8 mouse cellular contexts compared by ENCODE assay signal in the genomic region with DNA sequence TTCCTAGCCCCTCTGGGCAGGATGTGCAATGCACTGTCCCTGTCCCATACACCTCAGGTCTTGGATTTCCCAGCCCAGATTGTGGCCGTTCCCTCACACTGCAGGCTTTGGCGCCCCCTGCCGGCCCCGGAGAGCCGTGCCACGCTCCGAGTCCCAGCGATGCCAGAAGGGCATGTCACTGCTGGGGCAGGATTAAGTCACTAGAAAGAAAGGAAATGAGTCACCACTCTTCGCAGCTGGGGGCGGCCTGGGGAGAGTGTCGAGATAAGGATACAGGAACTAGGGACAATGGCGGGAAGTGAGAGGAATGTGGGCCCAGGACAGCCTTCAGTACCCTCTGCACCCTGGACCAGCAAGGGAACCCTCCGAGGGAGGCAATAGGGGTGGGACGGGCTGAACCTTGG. TPM values are rescaled to one million over a fixed set of nuclear protein-coding genes. Genes with fewer than 3 reads are reported as not detected.
A peak's percentile ranks its signal among the peaks of the same experiment; 100 is the strongest.
DNase-seq lines count a peak whose midpoint lies in the region; ATAC-seq and TF ChIP-seq lines count a peak whose summit lies in the region.

No protein-coding gene starts in this region.

- H3K4me1 ChIP-seq in heart, embryonic 14.5 days (ENCODE audit: control insufficient read depth in 2 of 2, insufficient read depth in 2 of 2, low read length in 2 of 2): peaks cover 9 to 17% of the 10 kb centered on the region in 2 experiments
- no peaks in the 10 kb centered on the region for H3K4me1 ChIP-seq in liver, embryonic 12.5 days

- H3K4me3 ChIP-seq in heart, embryonic 14.5 days (ENCODE audit: control insufficient read depth in 1 of 2, insufficient read depth in 1 of 2, low read depth in 1 of 2, low read length in 2 of 2): no peak overlapping the region
- H3K4me3 ChIP-seq in liver, embryonic 12.5 days: no peak overlapping the region

- TF ChIP-seq CTCF in brain, embryonic 14.5 days (IDR thresholded peaks at IDR 0.05; ENCODE audit: borderline replicate concordance, extremely low read depth, insufficient read depth, insufficient read length): peak; percentile 98

- TF ChIP-seq POLR2A in brain, embryonic 14.5 days (IDR thresholded peaks at IDR 0.05; ENCODE audit: borderline replicate concordance, extremely low read depth, insufficient read depth, insufficient read length, poor library complexity, severe bottlenecking): no peak

- peak; percentile 78 for ATAC-seq in erythroid progenitor cell, adult 5-6 weeks (replicated peaks; ENCODE audit: low FRiP score, poor library complexity, severe bottlenecking)
- ATAC-seq in heart, embryonic 14.5 days (ENCODE audit: insufficient number of reproducible peaks, insufficient read depth, low FRiP score, low read depth): peak; percentile 88
- ATAC-seq in liver, embryonic 12.5 days: peak; percentile 64

- H3K27ac ChIP-seq in heart, embryonic 14.5 days (replicated peaks in 1 of 2; ENCODE audit: control insufficient read depth in 1 of 2, insufficient read depth in 1 of 2, low read depth in 2 of 2, low read length in 2 of 2): peak overlapping the region; percentile 75 to 78
- no peak overlapping the region for H3K27ac ChIP-seq in liver, embryonic 12.5 days

- H3K4me2 ChIP-seq in heart, embryonic 14.5 days (ENCODE audit: low read length): no peak overlapping the region
- H3K4me2 ChIP-seq in liver, embryonic 12.5 days: no peak overlapping the region

- H3K9me3 ChIP-seq in heart, embryonic 14.5 days (ENCODE audit: control insufficient read depth, low read length): 0 out of 2 replicates have a peak, but pooled peaks cover 3% of the 10 kb centered on the region
- no peaks in the 10 kb centered on the region for H3K9me3 ChIP-seq in liver, embryonic 12.5 days (replicated peaks)

- no peak overlapping the region for H3K9ac ChIP-seq in heart, embryonic 14.5 days (ENCODE audit: low read length)
- H3K9ac ChIP-seq in liver, embryonic 12.5 days: no peak overlapping the region

- no peaks in the 10 kb centered on the region for H3K27me3 ChIP-seq in heart, embryonic 14.5 days (ENCODE audit: control insufficient read depth, insufficient read depth, low read length)
- H3K27me3 ChIP-seq in liver, embryonic 12.5 days (replicated peaks): no peaks in the 10 kb centered on the region
- H3K27me3 ChIP-seq in splenic B cell, adult 2 months (ENCODE audit: control insufficient read depth, insufficient read depth, low read length, poor library complexity, severe bottlenecking): no peaks in the 10 kb centered on the region

- DNase-seq in CD4-positive helper T cell, adult 2 months (ENCODE audit: low read depth, low spot score): peak; percentile 79
- peak; percentile 80 for DNase-seq in brain, embryonic 14.5 days (ENCODE audit: low read depth)
- DNase-seq in kidney, postnatal 14 days: peak; percentile 95
- DNase-seq in naive thymus-derived CD4-positive, alpha-beta T cell, adult 2 months (ENCODE audit: low read depth): peak; percentile 86
- peak; percentile 85 for DNase-seq in splenic B cell, adult 2 months (ENCODE audit: low read depth, low spot score)

- WGBS in heart, embryonic 14.5 days: 6% methylated on average over 14 of the region's 14 CpGs
- WGBS in liver, embryonic 12.5 days (ENCODE audit: insufficient replicate concordance): 5% methylated on average over 14 of the region's 14 CpGs

- no peaks in the 10 kb centered on the region for H3K36me3 ChIP-seq in heart, embryonic 14.5 days (ENCODE audit: control insufficient read depth, insufficient read depth, low read length)
- H3K36me3 ChIP-seq in liver, embryonic 12.5 days: no peaks in the 10 kb centered on the region
- no peaks in the 10 kb centered on the region for H3K36me3 ChIP-seq in splenic B cell, adult 2 months (ENCODE audit: control insufficient read depth, insufficient read depth, low read length, poor library complexity, severe bottlenecking)

RNA-seq across cellular contexts. Expression of gene Wsb1, which starts 40.5 kb away (rescaled TPM):
- polyA plus RNA-seq in brain, embryonic 14.5 days (2012; rRNA removed): 730 and 1,148 TPM in 2 replicates
- total RNA-seq in erythroid progenitor cell, adult 5-6 weeks (2015; ENCODE audit: low replicate concordance): 60.4 and 62.7 TPM in 2 replicates
- total RNA-seq in erythroid progenitor cell, adult 5-6 weeks (2017; ENCODE audit: low replicate concordance): 29.4 and 45.1 TPM in 2 replicates
- polyA plus RNA-seq in heart, embryonic 14.5 days (2014; fragmentation: Nextera tagmentation; extraction: Ambion mirVana): 168 and 169 TPM in 2 replicates
- 56.4 and 61.6 TPM in 2 replicates for polyA plus RNA-seq in liver, embryonic 12.5 days (2016; fragmentation: Nextera tagmentation; extraction: Ambion mirVana)
